Mouse (Mus musculus) urinary bladder, postnatal 25 days (tissue): ENCODE measurements around the gene Dgkb.

Source experiments
- DNase-seq: peaks from one replicate; pipeline ENCODE4 v3.0.0; 2022; ENCODE audit warnings: low spot score

The Dgkb gene

GRCm38 (mm10) chr12:37817426-37817825 lies at the start of gene Dgkb:
TSS of gene Dgkb (plus strand) at chr12:37817726.
- DNase-seq, result no peak

DNA sequence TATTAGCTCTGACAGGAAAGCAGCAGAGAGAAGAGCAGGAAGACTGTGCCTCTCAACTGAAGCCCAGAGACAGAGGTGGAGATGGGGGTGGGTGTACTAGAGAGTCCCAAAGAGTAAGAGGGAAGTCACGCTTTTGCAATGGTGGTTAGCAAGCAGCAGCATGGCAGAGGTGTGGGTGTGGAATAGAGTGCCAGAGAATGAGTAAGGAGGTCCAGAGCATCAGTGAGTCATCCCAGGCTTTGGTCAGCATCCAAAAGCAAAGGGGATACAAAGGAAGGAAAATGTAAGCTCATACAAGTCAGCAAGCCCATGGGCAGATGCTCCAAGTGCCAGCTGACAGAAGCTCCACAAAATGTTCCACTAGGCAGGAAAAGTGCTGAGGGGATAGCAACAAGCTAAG lies 47.7 kb upstream of the Dgkb start:
- DNase-seq, result no peak

DNA sequence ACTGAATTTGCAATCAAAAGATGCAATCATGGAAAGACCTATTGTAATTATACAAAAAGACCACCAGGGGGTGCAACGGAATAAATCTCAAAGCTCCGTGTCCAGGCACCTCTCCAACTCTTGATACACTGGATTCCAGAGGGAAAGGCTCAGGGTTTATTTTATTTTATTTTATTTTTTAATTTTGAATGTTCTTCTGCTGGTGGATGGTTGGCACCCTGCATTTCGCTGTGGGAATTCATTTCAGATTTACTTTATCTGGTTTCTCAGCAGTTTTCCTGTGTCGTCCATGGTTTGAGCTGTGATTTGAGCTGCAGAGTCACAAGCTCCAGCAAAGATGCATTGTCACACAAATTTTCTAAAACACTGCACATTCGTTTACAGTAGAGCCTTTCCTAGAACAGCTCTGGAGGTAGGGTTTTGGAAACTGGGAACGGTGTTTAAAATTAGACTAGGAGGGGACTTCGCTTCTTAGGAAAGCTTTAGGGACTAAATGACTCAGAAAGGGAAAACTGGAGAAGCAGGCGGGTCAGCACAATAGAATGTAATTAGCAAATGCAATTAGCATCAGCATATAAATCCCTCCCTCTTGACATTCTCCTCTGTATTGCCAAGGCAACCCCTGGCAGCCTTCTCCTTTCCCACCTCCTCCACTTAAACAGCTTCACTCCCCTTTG lies 43.7 kb upstream of the Dgkb start:
- no peak for DNase-seq

- no peak for DNase-seq
Observed at GRCm38 (mm10) chr12:37774591-37774990, 42.9 kb upstream of the Dgkb start.

DNA sequence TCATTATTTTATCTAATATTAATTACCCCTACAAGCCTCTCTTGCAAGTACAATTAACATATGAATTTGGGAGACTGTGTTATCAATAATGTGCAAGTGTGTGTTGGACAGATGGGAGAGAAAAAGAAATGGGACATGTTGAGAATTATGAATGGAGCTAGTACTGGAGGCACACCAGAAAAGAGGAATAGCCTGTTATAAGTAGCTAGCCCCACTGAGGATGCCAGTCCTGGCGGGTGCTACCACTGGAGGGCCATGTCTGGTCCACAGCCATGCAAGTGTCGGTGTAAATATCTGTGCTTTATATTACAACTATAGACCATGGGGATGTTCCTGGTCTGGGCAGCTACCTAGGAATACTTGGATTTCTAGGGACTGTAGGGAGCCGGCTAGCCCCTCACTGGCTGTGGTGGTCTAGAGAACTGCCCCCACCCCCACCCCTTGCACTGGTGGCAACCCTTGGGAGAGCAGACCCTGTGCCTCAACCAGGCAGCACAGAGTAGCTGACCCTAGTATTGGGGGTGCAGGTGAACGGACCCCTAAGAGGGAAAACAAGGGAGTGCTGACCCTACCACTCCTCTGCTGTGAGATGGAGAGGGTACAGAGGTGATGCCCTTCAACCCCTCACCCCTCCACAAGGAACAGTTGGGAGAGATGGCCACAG lies 21.1 kb upstream of the Dgkb start:
- DNase-seq, result no peak

DNA sequence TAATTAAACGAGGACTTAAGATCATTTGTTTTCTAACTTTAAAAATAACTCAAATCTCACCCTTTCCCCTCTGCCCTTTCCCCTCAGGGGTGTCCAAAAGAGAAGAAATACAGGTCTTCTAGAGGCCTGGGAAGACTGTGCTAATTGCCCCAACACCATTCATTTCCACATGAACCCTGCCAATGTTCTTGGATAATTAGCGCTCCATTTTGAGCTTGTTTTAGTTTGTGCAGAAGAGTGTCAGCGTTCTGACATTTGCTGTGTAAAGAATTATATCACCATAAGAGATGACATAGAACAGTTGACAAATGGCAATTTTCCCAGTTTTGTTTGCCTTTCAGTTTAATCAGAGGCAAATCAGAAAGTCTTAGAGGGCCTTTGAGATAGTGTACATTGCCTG lies 3.4 kb upstream of the Dgkb start:
- no peak for DNase-seq

- DNase-seq, result no peak
Observed at GRCm38 (mm10) chr12:37821052-37821810, 3.7 kb downstream of the Dgkb start.

- DNase-seq, result no peak
Observed at GRCm38 (mm10) chr12:37880042-37881017, 62.8 kb downstream of the Dgkb start.

- DNase-seq, result no peak
Observed at GRCm38 (mm10) chr12:37881376-37881775, 63.9 kb downstream of the Dgkb start.

- DNase-seq, result no peak
Observed at GRCm38 (mm10) chr12:37882796-37883195, 65.3 kb downstream of the Dgkb start.

DNA sequence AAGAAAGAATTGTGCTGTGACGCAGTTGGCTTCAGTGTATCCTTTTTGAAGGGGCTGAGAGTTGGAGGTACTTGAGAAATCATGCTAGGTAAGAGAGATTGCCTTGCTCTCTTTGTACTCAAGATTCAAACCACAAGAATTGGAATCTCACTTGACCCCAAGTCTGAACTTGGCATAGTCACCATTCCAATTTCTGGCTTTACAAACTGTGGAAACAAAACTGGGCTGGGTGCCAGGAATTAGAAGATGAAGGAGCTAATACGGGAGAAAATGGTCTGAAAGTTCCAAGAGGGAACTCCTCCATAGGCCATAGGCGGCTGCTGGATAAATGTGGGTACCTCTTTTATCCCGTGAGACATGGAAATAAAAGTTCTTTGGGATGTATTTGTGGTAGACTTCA lies 66.3 kb downstream of the Dgkb start:
- no peak for DNase-seq

GRCm38 (mm10) chr12:37888591-37888990 lies 71.1 kb downstream of the Dgkb start:
- no peak for DNase-seq

- no peak for DNase-seq
Observed at GRCm38 (mm10) chr12:37889431-37889830, 71.9 kb downstream of the Dgkb start.

- no peak for DNase-seq
Observed at GRCm38 (mm10) chr12:37891336-37891735, 73.8 kb downstream of the Dgkb start.

DNA sequence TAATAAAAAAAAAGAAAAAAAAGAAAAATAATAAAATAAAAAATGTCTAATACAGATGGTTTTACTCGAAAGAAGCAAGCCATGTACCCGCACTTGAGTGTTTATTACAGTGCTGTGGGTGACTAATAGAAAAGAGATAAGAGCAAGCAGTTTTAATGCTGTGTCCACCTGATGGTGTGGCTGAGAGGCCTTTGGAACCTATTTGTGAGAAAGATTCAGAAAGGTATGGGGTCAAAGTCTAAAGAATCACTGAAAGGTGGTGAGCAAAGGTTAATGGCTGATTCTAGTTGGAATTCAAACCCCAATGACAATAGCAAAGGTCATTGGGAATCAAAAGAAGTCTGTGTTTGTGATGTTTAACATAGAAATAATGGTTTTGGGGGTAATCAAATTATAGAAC lies 124.6 kb downstream of the Dgkb start:
- no peak for DNase-seq

- no peak for DNase-seq
Observed at GRCm38 (mm10) chr12:37956193-37956592, 138.7 kb downstream of the Dgkb start.

DNA sequence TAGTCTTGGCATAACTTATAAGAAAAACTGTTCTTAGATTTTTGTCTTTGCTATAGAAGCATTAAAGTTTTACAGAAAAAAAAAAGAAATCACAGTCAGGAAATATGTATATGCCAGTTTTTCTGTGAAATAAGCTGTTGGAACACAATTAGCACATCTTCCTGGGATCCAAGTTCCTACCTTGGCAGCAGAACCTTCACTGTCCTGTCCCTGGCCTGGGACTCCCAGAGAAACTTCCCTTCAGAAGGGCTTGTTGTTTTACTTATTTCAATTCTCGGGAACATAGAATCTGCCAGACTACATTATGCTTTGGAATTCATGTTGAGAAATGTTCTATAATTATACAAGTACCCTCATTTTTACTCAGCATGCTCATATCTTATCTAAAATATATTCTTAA lies 154.0 kb downstream of the Dgkb start:
- no peak for DNase-seq

- no peak for DNase-seq
Observed at GRCm38 (mm10) chr12:37978498-37979187, 161.1 kb downstream of the Dgkb start.

DNA sequence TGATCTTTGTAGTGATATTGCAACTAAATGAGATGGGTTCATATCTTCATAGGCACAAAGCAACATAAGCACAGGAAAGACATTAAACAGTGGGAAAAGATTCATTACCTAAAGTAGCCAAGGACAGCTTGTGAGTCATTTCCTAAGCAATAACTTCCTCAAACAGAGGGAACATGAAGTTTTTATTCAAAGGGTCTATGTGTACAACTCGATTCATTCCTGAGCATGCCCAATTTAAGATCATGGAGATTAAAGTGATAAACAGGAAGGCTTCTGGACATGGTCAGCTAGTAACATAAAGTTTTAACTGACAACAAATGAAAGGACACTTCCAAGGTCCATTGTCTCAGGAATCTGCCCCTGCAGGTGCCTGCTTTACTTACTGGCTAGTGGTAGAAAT lies 167.8 kb downstream of the Dgkb start:
- DNase-seq, result no peak

DNA sequence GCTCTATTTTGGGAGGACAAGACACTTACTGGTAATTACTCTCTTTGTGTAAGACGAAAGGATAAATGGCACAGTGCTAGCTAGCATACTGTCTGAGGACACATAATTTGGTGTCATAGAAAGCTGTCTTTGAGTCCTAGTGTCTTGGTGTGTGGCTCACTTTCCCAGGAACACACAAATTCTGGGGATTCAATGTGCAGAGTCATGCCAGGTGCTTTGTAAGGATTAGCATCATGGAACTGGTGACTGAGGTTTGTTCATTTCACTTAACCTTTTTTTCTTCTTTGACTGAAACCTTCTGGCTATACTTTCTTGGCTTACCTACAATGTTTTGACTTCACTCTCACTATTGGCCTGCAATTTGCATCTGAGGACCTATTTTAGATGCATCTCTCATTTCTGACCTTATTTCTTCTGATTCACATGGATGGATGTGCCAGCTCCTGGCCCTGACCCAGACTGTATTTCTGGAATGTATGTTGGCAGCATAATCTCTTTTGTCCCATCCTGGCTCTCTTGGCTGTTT lies 170.6 kb downstream of the Dgkb start:
- DNase-seq, result no peak

DNA sequence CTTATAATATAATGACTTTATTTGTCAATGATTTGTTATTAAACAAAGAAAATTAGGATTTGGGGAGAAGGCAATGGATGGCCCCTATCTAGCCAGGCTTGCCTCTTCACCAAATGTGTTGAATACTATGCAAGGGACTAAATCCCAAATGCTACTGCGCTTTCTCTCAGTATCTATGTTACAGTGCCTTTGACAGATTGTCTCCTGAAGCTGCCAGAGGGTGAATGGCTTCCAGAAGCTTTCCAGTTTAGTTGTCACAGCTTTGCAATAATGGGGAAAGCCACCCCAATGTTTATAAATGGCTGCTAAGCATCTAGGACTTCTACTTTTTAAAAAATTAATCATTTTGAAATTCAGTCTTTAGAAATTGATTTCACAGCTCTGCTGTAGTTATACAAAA lies 175.7 kb downstream of the Dgkb start:
- DNase-seq, result no peak
